Mouse (Mus musculus): ENCODE measurements at regions not wholly inside any gene's neighbourhood (a gene's known extent, or its start where the extent isn't known, plus 50 kb on each side); places are given as distances from the start of the nearest gene placed in this dataset.

DNA sequence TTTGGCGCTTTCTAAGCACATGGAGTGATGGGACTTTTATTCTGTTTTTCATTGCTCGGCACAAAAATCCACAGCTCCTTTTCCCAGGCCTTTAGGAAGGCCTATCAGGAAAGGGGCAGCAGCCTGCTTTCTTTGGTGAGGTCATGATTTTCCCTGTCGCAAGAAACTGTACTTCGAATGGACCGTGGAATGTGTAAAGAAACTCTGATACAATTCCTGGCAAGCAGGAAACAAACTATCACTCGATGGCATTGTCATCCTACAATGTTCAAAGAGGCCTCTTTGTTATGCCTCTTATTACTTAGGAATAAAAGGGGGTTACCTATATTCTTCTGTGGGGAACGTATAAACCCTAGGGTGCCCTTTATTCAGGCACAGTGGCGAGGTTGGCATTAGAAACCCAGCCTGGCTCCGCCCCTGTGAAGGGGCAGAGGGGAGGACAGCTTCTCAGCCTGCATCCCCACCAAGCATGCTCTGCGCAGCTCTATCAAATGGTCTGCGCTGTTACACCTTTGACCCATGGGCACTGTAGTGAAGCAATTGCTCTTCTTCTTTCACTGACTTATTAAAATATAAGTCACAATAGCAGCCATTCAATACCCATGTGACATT is 246.5 kb downstream of the Irs2 start:
- no peak for DNase-seq

DNA sequence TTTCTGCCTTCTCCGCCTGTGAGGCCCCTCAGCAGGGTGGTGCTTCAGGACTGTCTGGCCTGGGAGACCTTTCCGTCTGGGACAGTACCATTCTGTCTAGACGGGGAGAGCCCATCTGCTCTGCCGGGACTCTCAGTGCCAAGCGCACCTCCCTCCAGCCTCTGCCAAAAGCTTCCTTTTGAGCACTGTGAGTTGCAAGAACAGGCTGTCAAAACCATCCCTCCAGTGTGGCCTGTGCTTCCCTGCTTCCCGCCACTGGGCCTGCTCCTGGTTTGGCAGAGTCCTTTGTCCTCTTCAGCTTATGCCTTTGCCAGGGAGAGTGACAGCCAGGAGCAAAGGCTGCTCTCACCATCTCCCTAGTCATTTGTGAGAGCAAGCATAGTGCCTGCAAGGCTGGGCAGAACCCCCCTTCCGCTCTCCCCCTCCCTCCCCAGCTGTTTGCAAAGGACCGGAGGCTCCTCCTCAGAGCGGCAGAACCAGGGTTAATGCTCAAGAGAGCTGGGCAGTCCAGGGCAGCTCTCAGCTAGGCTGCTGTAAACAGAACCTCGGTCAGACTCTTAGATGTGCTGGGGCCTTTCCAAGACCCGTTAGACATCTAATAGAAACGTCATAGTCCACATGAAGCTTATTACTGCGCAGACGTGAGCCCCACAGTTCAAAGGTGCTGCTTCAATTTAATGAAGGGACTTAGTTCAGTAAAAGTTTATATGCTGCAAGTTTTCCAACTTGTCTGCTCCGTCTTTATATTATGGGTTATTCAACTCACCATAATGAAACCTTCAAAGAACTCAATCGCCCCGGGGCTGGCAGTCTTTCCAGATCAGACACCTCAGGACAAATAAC is 247.2 kb downstream of the Irs2 start:
- peak; percentile 59 to 83 for DNase-seq

DNA sequence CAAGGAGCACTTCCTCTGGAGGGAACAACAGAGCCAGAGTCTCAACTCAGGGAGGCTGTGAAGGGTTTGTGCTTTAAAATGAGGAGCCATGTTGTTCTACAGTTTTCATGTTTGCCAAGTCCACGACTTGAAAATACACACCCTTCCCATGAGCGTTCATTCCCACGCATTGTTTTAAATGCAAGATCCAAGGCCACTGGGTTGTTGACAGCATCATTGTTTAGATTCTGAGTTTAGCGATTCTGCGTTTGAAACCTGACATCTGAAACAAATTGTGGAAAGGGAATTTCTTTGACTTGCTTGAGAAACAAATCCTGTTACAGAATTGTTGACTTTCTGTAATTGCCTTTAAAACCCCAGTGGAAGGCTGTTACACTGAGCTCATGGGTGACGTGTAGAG is 248.0 kb downstream of the Irs2 start:
- DNase-seq = no peak

DNA sequence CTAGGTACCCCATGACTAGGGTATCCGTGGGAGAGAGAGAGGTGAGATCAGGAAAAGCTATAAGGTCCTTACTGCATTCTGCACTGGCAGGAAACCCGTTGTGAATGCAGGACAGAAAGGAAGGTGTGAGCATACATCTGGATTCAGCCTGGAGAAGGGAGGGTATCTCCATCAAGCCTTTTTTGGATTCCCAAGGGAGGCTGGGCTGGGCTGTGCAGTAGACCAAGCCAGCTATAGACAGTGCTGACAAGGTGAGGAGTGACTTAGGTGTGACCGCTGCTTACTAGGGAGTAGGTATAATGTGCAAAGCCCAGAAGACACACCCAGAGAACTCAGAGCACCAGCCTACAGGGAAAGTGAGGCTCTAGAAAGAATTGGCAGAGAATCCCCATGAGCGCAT is 250.1 kb downstream of the Irs2 start:
- DNase-seq = no peak

DNA sequence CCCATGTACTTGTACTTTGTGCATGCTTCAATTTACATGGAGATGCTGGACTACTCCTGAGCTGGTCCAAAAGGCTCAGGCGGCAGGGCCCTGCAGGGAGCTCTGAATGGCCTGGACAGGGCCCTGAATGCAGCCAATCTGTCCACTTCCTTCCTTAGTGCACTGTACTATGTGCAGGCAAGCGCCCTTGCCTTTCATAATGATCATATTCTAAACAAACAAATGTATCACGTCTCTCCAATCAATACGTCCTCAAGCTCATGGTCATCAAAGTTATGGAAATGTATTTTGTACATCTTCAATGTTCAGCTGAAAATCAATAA is 253.3 kb downstream of the Irs2 start:
- DNase-seq = no peak

DNA sequence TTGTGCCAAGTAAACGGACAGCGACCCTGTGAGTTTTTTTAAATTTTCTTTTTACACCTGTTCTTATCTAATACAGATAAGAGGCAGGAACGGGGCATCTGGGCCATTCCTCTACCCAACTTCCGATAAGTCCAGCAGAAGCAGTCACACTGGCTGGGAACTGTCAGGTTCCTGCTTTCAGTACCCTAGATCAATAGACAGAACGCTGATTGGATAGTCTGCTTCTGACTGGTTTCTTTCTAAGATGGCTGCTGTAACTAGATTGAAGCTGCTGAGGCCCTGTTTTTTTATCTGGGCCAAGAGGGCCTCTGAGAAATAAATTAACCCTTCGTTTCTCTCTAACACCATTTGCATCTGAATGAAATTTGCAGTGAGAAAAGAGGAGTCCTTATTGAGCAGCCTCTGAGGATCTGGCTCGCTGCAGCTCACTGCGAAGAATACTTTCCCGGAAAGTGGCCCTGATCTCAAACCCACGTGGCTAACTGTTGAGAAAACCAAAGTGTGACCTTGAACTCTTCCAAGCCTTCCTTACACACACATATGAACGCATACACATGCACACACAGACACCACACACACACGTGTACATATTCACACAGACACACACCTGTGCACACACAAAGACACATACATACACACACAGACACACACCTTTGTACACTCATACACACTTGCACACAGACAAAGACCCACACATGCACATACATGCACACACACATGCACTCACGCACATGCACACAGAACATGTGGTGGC is 253.8 kb downstream of the Irs2 start:
- no peak for DNase-seq

DNA sequence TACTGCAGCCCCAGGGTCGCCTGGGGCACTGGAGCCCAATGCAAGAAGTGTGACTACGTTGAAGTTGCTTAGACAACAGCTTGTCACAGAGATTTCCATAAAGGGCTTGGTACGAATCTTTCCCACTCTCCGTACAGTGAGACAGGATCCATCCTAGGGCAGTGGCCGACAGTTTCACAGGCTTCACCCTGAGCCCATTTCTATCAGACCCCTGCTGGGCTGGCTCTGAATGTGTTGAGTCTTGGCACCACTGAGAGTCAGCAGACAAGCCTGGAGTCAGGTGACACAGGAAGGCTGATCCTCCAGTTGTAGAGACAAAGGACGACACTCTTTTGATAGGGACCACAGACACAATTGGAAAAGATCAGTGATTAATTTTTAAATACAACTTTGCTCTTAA is 255.2 kb downstream of the Irs2 start:
- no peak for DNase-seq

DNA sequence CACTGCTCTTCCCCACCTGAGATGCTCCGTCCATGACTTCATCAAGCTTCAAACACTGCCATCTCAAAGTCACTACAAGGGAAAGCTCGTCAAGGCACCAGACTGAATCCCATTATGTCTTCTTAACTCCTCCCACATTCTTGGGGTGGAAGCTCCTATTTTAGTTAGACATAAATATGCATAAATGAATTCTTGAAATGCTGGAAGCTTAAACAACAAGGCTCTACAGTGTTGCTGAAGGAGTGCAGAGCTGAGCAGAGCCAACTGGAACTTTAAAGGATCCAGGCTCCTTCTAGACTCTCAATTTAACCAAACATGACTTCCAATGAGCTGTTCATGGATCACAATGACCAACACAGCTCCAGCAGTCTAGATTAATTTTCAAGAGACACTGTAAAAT is 261.1 kb downstream of the Irs2 start:
- no peak for DNase-seq

DNA sequence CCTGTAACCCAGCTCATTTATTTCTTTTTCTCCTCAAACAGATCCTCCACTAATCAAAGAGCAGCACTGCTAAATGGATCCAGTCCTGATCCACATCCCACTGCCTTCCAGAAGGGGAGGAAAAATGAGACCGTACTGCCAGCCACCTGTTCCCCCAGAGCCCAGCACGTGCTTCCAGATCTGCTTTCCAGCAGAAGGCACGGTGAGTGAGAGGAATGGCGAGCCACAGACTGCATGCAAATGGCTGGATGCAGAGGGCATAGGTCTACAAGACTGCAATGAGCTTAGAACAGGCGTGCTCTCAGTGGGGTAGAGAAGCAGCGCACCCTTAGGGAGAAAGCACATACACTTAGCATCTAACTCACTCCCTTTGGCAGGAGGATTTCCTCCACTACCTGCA is 265.0 kb downstream of the Irs2 start:
- no peak for DNase-seq

DNA sequence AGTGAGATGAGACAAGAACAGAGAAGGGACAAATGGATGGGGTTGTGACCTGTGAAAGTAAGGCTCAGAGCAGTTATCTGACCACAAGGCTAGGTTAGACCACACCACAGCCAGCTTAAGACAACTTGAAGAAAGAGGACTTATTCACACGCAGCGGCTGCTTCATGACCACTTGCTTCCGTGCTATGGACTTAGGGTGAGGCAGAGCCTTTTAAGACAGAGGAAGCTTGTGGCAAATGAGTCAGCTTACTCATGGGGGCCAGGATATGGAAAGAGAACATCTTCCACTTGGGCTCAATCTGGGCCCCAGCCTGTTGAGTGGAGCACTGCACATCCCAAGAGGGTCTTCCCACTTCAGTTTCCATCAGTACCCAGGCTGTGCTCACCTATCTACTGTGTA is 267.4 kb downstream of the Irs2 start:
- DNase-seq = no peak

DNA sequence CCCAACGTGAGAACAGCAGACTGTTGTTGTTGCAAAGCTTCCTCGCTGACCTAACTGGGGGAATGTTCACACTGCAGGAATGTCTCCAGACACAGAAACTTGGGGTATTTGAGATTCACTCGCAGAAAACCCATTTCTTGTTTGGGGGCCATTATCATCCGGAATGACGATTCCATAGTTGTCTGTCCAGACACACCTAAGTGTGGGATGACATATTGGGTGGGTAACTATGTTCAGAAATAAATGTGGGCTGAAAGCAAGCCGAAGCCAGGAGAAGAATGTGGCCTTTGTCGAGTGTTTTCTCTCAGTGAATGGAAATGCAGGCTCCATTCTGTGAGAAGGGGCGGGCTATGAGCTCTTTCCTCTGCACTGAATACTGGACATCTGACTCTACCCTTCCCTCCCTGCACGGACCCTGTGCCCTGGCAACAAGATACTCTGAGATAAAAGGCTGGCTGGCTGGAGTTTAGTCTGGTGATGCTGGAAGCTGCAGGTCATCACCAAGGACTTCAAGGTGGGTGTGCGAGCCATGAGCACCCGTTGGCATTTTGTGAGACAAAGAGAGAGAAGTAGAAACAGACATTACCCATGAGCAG is 269.7 kb downstream of the Irs2 start:
- DNase-seq = no peak

DNA sequence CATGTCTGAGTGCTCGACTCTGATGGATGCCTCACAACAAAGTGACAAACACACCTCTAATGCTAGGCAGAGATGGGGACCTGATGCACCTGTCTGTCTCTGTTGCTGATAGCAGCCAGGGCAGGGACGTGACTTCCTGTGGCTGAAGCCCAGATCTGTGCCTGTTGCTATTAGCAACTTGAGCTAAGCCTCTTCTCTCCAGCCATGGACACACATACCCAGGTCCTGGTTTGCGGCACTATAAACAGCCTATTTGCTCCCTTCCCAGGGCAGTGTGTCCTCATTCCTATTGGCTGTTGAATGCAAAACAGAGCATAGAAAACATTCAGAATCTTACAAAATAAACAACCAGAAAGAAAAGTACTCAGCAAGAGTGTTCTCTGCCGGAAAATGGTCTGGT is 273.5 kb downstream of the Irs2 start:
- no peak for DNase-seq

DNA sequence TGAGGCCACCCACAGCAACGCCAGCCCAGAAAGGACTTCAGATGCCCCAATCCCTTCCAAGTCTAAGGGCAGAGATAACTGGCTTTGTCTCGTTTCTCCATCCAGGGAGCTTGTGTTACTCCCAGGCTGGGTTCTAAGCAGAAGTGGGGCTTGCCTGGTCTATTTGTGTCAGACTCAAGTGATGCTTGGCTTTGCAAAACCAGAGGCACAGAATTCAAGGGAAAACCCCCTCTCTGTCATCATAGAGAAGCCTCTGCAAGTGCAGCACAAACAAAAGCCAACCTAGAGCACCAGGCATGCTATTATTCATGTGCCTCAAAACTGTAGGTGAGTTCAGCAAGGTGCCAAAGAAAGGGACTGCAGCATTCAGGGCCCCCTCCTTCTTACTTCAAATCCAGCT is 284.9 kb downstream of the Irs2 start:
- no peak for DNase-seq

DNA sequence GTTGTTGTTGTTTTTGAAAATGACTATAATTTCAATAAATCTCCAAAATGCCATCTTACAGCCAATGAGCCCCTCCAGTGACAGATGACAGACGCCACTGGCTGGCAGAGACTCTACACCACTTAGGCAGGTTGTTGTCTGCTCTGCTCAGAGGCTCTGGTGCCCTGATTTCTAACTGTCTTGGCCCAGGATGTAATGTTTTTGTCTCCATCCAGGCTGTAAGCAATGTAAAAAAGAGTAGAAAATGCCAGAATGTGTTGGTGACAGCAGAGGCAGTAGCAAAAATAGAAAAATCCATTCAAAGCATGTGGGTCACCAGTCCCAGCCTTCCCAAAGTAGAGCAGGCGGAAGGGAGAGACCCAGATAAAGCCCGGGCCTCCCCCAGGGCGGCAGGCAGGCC is 285.5 kb downstream of the Irs2 start:
- DNase-seq = no peak

DNA sequence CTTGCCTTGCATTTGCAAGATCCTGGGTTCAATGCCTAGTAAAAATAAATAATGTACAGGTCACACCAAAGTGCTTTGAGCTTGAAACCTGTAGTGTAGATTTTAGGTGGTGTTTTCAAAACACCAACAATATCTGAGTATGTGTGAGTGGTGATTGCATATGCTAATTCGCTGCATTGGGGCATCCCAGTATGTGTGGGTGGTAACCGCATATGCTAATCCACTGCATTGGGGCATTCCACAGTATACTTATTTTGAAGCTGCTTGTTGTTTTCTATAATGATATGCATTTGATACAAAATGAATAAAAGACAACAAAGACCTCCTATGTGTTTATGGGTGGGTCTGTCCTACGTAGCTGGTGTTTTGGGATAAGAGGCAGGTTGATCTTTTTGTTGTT is 285.9 kb downstream of the Irs2 start:
- no peak for DNase-seq

DNA sequence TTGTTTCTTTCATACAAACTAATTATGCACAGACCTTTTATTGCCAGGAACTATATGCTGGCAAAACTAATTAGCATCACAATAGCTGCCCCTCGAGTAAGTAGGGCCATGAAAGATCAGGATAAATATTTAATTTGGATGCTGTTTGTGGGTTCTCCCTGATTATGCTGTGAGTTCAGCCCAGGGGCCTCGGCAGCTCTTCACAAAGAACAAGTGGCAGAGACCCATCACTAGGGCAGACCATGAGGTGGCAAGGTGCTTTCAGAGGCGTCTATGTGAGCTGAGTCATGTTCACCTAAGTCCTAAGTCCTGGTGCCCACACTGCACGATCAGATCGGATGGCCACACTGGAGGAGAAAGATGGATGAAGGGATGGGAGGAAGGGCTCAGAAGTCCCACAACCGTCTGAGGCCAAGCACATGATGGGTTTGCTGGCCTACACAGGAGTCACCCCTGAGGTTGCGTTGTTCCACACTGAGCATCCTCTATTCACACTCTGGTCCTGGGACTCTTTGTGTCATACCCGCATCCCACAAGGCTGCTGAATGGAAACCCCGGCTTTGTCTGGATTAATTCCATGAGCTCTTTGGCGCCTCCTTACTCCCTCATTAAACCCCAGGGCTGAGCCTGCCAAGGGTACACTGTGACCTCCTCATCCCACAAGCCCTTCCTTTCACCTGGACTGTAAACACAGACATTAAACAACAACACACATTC is 287.0 kb downstream of the Irs2 start:
- DNase-seq = no peak

DNA sequence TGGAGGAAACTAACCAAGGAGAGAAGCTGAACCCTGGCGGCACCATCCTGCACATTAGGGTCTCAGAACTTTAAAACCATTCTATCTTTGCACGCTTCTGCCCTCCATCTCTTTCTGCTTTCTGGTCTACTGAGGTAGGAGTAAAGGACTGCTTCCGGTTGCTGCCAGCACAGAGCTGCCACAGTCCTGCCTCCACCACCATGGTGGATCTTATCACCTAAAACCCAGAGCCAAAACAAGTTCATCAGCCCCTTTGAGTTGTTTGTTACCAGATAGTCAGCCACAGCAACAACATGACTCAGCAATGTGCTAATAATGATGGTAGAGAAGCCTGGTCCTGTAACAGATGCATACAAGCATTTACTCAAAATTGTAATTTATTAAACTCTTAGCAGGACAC is 287.9 kb downstream of the Irs2 start:
- DNase-seq = no peak

DNA sequence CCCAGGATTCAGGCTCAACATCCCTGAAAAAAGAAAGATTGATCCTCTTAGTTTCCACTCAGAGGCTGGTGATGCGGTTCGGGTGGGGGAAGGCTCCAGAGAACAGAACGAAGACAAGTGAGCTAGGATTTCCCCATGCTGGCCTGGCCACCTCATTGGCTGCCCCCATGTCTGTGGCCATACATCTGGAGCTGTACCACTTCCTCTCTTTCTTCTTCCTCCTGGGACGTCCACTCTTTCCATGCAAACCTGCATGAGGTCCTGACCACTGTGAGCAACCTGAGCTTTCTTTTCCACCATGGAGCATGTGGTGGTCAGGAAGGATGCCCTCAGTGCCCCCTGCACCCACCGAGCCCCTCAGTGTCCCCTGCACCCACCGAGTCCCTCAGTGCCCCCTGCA is 288.8 kb downstream of the Irs2 start:
- DNase-seq = no peak

DNA sequence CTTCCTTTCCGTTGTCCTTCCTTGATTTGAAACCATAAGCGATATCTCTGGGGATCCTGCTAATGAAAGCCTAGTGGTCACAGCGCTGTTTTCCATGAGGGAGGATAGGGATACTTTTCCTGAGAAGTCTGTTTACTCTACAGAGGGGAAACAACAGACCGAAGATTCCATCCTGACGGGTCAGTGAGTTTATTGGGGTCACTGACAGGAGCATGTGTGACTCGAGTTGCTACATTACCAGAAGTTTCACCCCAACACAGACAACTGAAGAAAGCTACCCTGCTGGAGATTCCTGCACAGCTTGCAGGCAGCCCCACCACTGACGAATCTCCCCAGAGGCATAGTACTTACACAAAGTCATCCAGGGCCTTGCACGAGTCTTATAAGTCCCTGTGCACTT is 291.0 kb downstream of the Irs2 start:
- no peak for DNase-seq

DNA sequence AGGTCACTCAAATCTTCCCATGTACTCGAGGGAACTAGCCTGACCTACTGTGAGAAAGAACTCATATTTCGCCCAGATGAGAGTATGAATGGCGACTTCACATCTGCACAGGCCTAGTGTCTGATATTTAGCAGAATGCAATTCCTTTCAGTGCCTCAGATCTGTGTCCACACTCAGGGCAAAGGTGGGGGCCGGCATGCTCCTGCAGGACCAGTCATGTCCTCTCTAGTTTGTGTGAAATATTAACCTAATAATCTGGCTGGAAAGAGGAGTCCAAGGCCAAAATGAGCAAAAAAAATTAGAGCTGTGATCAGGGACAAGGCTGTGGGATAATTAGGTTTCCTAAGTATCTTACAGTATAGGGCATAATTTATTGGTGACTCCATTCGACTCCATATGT is 292.1 kb downstream of the Irs2 start:
- no peak for DNase-seq

DNA sequence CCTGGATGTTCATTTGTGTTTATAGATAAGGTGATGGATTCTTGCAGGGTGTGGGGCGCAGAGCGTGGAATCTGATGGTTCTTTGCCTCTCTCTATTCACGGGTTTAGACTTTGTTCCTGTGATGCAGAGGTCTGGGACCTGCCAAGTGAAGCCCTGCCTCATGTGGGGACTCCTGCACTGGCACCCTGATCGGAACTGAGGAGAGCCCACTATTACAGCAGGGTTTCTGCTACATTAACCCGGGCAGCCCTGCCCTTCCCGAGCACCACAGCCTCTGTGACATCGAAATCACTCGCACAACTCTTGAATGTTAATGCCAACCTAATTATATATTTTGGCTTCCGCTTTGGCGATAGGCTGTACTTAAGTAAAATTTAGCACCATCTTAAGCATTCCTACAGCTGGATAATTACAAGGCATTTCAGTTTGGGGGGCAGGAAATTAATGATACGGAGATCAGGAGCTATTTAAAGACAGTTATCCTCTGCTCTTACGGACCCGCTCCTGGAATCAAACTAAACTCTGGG is 294.7 kb downstream of the Irs2 start:
- no peak for DNase-seq

DNA sequence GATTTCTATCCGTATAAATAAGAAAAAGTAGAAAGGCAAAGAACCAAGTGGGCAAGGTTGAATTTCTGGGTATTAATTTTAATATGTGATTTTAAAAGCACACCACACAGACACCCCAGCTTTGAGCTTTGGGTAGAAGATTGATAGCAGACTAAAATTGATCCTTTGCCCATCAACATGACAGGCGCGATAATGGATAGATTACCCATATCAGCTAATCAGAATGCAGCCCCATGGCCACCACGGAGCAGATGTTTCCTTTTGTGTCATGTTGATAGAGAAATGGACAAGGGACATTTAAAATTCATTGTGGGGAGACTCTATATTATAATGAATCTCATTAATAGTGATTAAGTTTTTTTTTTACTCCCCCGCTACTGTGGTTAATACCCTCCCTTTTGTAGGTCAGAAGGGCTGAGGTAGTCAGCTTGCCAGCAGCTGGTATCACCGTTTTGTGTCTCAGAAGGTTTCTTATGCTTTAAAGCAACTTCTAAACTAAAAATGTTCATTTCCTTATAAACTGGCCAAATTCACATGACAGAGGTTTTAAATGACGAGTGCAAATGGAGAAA is 296.1 kb downstream of the Irs2 start:
- no peak for DNase-seq

DNA sequence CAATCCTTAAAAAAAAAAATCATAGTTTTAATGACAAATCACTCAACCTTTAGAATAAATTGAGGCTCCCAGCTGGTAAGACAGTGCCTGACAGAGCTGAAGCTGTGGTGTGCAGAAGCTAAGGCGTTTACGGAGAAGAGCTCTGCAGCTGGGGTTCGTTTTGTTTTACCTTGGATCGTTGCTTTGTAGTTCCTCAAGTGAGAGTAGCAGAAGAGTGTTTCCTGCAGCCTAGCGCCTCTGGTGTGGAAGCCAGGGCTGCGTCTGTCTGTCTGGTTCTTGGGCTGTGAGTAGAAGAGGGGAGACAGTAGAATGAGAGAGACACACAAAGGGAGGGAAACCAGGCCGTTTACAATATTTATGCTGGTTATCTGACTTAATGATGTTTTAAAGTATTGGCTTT is 296.8 kb downstream of the Irs2 start:
- no peak for DNase-seq
